Mouse (Mus musculus): ENCODE measurements at regions not wholly inside any gene's neighbourhood (a gene's known extent, or its start where the extent isn't known, plus 50 kb on each side); places are given as distances from the start of the nearest gene placed in this dataset.
A peak's percentile ranks its signal among the peaks of the same experiment; 100 is the strongest.

GRCm38 (mm10) chr19:49741239-49741638 is 937.2 kb downstream of the Sorcs1 start:
- DNase-seq (ENCODE audit: inconsistent ontology term): peak; percentile 12

- no peak for DNase-seq (ENCODE audit: inconsistent ontology term)
Measured at GRCm38 (mm10) chr19:49739483-49740175, 938.8 kb downstream of the Sorcs1 start.

GRCm38 (mm10) chr19:49697659-49698058 is 980.8 kb downstream of the Sorcs1 start:
- DNase-seq (ENCODE audit: inconsistent ontology term): no peak

- DNase-seq (ENCODE audit: inconsistent ontology term): no peak
Measured at GRCm38 (mm10) chr19:49685588-49686281, 992.7 kb downstream of the Sorcs1 start.

- no peak for DNase-seq (ENCODE audit: inconsistent ontology term)
Measured at GRCm38 (mm10) chr19:49681204-49681603, 997.2 kb downstream of the Sorcs1 start.

- no peak for DNase-seq (ENCODE audit: inconsistent ontology term)
Measured at GRCm38 (mm10) chr19:49680006-49680405, 998.4 kb downstream of the Sorcs1 start.

- DNase-seq (ENCODE audit: inconsistent ontology term): no peak
Measured at GRCm38 (mm10) chr19:49675931-49676330, 1002.5 kb downstream of the Sorcs1 start.

GRCm38 (mm10) chr19:49629963-49630362 is 1048.5 kb downstream of the Sorcs1 start:
- no peak for DNase-seq (ENCODE audit: inconsistent ontology term)

GRCm38 (mm10) chr19:49619920-49620319 is 1058.5 kb downstream of the Sorcs1 start:
- no peak for DNase-seq (ENCODE audit: inconsistent ontology term)

- no peak for DNase-seq (ENCODE audit: inconsistent ontology term)
Measured at GRCm38 (mm10) chr19:49615071-49615470, 1063.4 kb downstream of the Sorcs1 start.
